Mouse (Mus musculus) adrenal gland, postnatal 0 days (tissue): ENCODE data around the gene Mup10. TPM values are rescaled to one million over a fixed set of nuclear protein-coding genes. Genes with fewer than 3 reads are reported as not detected.

Source experiments
- polyA plus RNA-seq: library from polyadenylated mRNA; unstranded; fragments of >200 nt; fragmentation: Nextera tagmentation; extraction: Ambion mirVana; gene quantifications from 2 replicates; pipeline ENCODE4 v1.2.1, GENCODE M21; 2015

Mup10 gene
- not detected in 2 replicates for polyA plus RNA-seq

GRCm38 (mm10) chr4:60582099-60582498 is at the start of gene Mup10:
Mup10 (minus strand) TSS chr4:60582199.

Other genes with a start within 250 kb of the Mup10 start
- gene Mup9, start 160.2 kb downstream of the Mup10 start, polyA plus RNA-seq = not detected in 2 replicates
- not detected in 2 replicates for gene Mup1, start 80.2 kb downstream of the Mup10 start, polyA plus RNA-seq
- not detected in 2 replicates for gene Mup11, start 80.2 kb upstream of the Mup10 start, polyA plus RNA-seq
- not detected in 2 replicates for gene Mup12, start 159.1 kb upstream of the Mup10 start, polyA plus RNA-seq
- not detected in 2 replicates for gene Mup22, start 239.3 kb upstream of the Mup10 start, polyA plus RNA-seq